Mouse (Mus musculus): ENCODE measurements around the gene Vmn2r47. TPM values are rescaled to one million over a fixed set of nuclear protein-coding genes. Genes with fewer than 3 reads are reported as not detected.

Vmn2r47 gene
- not detected for total RNA-seq (2023)

GRCm38 (mm10) chr7:9841225-9841624 lies at the start of gene Vmn2r47:
TSS of gene Vmn2r47 (minus strand) at chr7:9841325.

GRCm38 (mm10) chr7:9770471-9770870 lies 70.7 kb downstream of the Vmn2r47 start, which contains the start of gene Vmn2r46:
TSS of gene Vmn2r46 (minus strand) at chr7:9770571.

Other genes with a start within 250 kb of the Vmn2r47 start
- not detected for gene Vmn2r46, start 70.8 kb downstream of the Vmn2r47 start, total RNA-seq (2023)
- gene Vmn2r48, start 112.3 kb upstream of the Vmn2r47 start, total RNA-seq (2023): not detected
- not detected for gene Vmn2r49, start 150.9 kb upstream of the Vmn2r47 start, total RNA-seq (2023)
- not detected for gene Vmn2r50, start 212.0 kb upstream of the Vmn2r47 start, total RNA-seq (2023)

All from neutrophil, adult 83 days (primary cell).